Mouse (Mus musculus) thymus, postnatal 0 days (tissue): ENCODE results near the gene Eml3. TPM values are rescaled to one million over a fixed set of nuclear protein-coding genes. Genes with fewer than 3 reads are reported as not detected.

Source experiments
- DNase-seq: peaks from one replicate; pipeline ENCODE4 v3.0.0-alpha.2; 2015; ENCODE audit warnings: low spot score
- polyA plus RNA-seq: library from polyadenylated mRNA; unstranded; fragments of >200 nt; fragmentation: Nextera tagmentation; extraction: Ambion mirVana; gene quantifications from 2 replicates; pipeline ENCODE4 v1.2.1, GENCODE M21; 2015

The Eml3 gene
- polyA plus RNA-seq, 1 experiment from 2014 or later = 27.1 TPM

GRCm38 (mm10) chr19:8914212-8914611, 15.1 kb upstream of the Eml3 start:
- DNase-seq = no peak

GRCm38 (mm10) chr19:8919000-8919399, 10.4 kb upstream of the Eml3 start:
- no peak for DNase-seq

- no peak for DNase-seq
These were observed 9.7 kb upstream of the Eml3 start for GRCm38 (mm10) chr19:8919684-8920072.

DNA sequence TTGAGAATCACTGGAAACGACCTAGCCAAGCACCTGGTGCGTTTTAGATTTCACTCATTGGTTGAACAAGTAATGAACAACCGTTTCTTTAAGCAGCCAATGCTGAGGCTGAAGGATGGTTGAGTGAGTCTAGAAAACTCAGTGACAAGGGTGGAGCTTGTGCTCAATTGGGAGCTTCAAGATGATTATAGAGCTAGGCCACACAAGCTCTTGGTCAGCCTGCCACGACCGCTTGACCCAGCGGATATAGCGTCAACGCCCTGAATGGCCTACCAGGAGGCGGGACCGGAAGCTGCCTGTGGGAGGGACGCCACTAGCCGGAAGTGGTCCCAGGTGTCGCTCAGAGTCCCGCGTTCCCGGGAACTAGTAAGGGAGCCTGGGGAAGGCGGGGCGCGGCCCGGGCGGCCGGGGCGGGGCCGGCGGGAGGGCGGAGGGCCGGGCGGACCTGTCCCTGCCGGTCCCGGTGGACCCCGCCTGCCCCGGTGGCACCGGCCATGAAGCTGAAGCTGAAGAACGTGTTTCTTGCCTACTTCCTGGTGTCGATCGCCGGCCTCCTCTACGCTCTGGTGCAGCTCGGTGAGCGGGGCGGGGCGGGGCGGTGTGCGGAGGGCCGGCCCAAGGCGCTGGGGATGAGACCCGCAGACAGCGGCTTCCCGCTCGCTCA, 9.1 kb upstream of the Eml3 start, which contains the start of gene B3gat3:
B3gat3 (plus strand) TSS at position 302 of the 664 bp plus-strand sequence.
- DNase-seq = peak; percentile 77

DNA sequence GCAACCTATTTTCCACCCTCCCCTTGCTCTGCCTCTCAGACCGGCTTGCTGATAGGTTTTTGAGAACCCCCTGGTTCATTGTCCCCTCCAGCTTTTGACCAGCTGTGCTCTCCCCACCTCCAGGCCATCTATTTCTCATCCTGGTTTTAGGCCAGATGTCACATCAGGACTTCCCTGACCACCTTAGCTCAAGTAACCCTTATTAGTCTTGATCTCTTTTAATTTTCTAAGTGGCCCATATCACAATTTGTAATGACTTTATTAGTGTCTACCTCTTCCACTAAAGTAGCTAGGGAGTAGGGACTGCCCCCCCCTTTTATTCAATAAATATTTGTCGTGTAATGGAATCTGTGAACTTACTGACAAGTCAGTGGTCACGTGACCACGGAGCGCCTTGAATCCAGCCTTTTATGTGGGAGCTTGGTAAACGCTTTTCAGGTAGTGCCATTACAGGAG, 8.5 kb upstream of the Eml3 start:
- peak; percentile 61 for DNase-seq

- no peak for DNase-seq
These were observed 7.6 kb upstream of the Eml3 start for GRCm38 (mm10) chr19:8921741-8922140.

GRCm38 (mm10) chr19:8926766-8927165, 2.6 kb upstream of the Eml3 start:
- DNase-seq = no peak

DNA sequence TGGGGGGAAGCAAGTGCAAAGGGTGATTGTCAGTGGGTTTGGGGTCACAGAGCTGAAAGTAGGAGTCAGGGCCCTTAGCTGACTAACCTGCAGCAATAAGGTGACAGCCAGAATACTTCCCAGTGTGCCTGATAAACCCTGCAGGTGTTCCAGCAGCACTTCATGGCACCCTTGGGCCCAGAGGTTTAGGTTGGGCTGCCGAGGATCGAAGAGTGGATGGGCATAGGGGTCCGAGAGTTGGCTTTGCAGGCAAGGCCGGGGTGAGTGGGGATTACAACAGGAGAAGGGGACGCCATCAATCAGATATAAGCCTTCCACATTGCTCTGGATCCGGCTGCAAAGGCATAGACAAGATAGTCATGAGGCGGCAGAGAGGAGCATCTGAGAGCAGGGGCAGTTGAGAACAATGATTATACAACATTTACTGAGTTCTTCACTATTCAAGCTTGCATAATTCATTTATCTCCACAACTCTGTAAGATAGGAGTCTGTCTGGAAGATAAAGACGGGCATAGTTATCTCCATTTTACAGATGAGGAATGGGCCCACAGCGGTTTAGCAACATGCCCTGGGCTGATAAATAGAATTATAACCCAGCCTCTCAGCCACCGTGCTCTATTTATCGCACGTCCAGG, 1.3 kb upstream of the Eml3 start:
- DNase-seq = no peak

DNA sequence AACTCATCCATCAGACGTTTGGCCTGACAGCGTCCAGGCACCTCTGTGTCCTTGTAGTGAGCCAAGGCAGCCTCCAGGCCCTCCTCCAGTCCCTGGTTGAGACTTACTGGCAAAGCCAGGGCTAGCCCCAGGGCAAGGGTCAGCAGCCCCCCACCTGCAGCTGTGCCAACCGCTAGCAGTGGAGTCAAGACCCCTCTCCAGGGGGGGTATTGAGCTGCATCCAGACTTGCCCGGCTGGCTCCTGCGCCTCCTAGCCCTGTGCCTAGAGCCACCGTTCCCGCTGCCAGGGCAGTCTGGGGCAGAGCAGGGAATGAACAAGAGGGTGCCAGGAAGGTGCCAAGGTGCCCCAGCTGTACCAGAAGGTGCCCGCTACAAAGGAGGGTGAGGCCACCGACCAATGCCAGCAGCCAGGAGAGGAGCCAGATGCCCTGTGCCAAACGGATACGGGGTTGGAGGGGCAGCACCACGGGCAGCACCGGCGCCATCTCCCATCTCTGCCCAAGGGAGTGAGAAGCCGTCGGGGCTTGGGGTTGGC, 596 bp upstream of the Eml3 start:
- DNase-seq = no peak

- DNase-seq = no peak
These were observed 765 bp downstream of the Eml3 start for GRCm38 (mm10) chr19:8930117-8930516.

DNA sequence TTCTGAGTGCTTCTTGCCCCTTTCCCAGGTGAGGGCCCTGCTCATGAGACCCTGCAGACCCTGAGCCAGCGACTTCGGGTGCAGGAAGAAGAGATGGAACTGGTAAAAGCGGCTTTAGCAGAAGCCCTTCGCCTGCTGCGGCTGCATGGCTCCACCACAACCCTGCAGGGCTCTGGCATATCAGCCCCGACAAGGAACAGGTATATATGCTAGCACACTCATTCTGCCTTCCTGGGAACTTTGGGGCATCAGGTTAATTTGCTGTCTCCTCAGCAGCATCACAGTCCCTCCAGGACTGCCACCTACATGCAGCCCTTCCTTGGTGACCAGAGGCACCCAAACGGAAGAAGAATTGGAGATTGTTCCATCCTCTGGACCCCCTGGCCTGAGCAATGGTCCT, 1.4 kb downstream of the Eml3 start:
- no peak for DNase-seq

GRCm38 (mm10) chr19:8936736-8937135, 7.4 kb downstream of the Eml3 start:
- no peak for DNase-seq

DNA sequence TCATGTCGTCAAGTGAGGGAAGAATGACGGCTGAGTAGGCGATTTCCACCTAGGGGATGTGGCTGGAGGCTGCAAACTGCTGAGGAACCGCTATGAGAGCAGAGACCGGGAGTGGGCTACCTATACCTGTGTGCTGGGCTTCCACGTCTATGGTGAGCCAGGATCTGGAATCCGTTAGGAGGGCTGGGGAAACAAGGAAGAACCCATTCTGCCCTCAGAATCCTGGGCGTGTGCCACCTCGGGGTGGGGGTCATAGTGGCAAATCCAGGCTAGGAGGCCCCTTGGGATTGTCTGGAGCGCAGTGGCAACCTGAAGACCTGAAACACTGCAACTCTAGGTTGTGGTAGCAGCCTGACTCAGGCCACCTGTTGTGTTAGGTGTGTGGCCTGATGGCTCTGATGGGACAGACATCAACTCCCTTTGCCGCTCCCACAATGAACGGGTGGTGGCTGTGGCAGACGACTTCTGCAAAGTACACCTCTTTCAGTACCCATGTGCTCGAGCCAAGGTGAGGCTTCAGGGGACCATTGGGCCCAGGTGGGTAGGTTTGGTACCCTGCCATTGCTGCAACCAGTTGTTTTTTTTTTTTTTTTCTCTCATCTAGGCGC, 11.3 kb downstream of the Eml3 start:
- DNase-seq = no peak

DNA sequence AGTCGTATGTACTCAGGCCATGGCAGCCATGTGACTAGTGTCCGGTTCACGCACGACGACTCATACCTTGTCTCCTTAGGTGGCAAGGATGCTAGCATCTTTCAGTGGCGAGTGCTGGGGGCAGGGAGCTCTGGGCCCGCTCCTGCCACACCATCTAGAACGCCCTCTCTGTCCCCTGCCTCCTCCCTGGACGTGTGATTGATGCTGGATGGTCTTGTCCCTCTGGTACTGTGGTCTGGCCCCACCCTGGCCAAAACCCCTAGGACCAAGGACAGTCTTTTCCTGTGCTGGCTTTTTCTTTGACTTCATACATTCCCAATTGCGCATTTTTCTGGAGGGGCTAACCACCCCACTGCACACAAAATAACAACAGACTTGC, 11.8 kb downstream of the Eml3 start:
- no peak for DNase-seq

DNA sequence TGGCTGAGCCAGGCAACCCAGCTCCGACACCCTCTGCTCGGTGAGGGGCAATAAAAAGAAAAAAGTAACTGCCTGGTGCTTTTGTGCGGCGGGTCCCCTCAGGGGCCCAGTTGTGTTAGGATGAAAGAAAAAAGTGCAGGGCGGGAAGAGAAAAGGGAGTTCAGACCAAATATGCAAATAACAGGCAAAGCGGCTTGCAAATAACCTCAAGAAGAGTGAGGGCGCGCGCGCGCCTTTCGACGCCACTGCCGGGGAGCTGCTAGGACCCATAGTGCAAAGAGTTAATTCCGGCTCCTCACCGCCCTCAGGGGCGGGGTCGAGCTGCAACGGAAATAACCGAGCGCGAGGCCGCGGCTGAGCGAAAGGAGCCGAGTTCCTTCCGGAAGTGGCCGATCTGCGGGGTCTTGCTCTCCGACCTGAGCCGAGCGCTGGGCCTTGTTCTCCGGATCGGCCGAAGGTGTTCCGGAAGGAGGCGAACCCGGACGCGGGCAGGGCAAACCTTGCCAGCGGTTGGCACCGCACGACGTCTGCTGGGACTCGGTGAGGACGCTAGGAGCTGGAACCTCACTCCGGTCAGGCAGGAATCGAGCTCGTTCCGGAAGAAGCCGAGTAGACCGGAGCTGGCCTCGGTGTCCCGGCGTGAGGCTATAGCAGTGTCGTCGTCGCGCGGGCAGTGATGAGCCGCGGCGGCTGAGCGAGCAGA, 12.3 kb downstream of the Eml3 start, which contains the start of gene Mta2:
Mta2 (plus strand) TSS at position 361 of the 703 bp plus-strand sequence.
- DNase-seq = peak; percentile 100

DNA sequence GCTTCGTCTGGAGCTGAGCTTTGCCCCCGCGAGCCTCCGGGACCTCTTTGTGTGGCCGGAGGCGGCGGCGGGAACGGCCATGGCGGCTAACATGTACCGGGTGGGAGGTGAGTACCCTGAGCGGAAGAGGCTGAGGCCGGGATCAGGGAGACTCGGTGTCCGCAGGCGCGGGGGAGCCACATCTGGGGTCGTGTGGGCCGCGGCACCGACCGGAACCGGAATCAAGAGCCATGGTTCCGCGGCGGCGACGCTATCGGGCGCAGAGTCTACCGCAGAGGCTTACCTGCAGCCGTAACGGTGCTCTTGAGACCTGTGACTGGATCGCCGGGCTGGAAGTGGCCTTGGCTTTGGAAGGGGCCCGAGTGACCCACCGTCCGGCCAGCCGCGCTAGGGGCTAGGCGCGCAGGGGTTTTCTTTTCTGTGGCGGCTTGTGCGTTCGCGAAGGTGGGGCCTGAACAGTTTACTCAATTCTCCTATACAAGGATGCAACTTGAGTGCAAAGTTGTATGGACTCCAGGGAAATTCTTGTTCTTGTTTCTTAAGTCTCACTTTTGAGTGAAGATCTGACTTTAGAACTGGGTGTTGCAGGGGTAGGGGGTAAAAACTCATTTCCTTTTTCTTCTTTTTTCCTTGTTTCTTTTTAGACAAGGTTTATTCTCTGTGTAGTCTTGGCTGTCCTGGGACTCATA, 13.1 kb downstream of the Eml3 start:
- no peak for DNase-seq

DNA sequence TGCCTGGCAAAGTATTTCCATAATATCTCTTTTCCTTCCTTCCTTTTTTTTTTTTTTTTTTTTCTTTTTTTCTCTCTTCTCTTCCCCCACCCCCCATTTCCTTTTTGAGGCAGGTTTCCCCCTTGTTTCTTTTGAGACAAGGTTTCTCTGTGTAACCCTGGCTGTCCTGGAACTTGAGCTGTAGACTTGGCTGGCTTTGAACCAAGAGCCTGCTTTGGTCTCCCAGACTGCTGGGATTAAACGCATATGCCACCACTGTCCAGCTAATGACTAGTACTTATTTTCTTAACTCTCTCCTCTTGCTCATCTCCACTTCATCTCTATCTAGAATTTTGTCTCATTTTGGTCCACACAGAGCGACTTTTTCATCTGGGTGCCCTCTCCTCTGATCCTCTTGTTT, 13.7 kb downstream of the Eml3 start:
- no peak for DNase-seq

DNA sequence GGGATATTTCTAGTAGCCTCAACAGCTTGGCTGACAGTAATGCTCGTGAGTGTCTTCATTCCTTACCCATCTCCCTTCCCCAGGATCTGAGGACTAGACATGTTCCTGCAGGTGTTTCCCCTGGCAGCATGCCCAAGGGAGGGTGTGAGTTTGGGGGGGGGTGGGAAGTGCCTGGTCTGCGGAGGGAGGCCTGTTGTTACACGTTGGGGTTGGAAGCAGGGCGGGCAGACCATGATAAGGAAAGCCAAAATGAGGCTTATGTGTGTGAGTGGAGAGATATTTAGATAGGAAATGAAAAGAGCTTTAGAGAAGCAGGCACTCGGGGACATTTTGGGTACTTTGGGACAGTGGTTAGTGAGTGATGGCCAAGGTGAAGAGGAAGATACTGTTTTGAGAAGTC, 14.7 kb downstream of the Eml3 start:
- peak; percentile 20 for DNase-seq

DNA sequence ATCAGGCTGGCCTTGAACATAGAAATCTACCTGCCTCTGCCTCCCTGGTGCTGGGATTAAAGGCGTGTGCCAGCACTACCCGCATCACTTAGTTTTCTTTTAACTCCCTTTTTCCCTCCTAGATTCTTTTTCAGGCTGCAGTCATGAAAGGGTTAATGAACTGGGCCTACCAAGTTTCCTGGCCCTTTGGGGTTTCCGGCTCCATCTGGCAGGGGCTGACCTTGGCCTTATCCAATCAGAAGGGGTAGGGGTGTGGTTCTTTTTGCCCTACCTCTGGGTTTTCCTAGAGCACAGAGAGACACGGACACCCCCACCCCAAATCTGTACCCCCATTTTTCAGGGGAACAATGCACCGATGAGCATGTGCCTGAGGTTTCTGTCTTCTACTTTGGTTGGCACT, 15.4 kb downstream of the Eml3 start:
- DNase-seq = peak; percentile 67

- DNase-seq = no peak
These were observed 15.9 kb downstream of the Eml3 start for GRCm38 (mm10) chr19:8945251-8945650.

DNA sequence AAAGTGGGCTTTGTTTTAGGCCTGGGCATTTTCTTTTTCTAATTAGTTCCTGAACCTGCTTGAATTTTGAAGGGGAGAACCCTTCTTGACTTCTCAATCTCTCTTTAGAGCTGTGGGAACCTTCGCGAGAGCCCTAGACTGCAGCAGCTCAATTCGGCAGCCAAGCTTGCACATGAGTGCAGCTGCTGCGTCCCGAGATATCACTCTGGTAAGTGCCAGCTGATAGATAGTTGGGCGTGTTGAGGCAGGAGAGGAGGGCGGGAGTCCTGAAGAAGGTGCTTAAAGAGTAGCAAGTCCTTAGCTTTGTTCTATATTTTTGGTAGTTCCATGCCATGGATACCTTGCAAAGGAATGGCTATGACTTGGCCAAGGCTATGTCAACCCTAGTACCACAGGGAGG, 17.6 kb downstream of the Eml3 start:
- DNase-seq = no peak
